Mouse (Mus musculus) right cerebral cortex, postnatal 25 days (tissue): ENCODE data around the gene Mmgt1.

Source experiments
- DNase-seq: peaks from one replicate; pipeline ENCODE4 v3.0.0; 2022

The Mmgt1 gene

DNA sequence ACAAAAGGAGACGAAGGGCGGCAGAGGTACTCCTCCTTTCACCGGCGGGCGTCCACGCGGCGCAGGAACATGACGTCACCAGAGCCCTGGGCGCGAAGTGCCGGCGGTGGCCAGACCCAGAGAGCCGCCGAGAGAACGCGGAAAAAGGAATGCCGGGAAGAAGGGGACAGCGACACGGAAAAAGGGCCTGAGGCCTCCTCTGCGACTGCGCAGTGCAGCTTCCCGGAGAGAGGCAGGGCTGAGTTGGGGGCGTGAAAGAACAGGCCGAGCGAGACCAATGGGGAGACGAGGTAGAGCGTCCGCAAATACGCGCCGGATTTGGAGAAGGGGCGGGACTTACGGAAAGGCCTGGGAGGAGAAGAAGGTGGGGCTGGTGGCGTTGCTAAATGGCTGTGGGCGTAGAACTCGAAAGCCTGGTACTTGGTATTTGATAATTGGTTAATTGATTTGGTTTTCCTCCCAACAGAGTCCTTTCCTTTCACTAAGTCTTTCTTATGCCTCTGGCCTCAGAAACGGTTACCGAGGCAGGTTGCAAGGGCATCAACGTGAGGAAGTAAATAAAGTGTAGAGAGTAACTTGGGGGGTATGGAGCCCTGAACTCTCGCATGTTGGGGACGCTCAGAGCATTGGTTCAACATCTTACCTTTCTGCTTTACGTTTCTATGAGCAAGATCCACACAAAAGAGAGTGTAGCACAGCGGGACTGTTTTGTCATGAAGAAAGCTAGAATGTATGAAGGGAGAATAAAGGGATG lies at the start of gene Mmgt1:
Mmgt1 (minus strand) TSS at position 183 of the 754 bp plus-strand sequence.
- DNase-seq = peak; percentile 91

DNA sequence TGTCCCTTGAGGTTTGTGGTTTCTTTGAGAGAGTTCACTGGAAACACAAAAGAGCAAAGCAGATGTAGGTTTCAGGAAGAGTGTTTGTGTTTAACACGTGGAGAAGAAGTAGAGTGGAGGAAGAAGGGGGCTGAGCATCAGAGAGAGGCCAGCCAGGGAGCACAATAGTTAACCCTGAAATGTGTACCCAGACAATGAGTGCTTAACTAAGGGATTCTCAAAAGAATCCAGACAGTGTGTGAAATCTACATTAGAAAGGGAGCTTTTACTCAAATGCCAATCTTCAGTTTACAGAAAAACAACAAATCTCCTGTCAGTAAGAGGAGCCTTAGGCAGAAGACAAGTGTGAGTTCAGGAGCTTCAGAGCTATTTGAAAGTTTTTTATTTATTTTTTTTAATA lies 42.2 kb upstream of the Mmgt1 start:
- DNase-seq = no peak

DNA sequence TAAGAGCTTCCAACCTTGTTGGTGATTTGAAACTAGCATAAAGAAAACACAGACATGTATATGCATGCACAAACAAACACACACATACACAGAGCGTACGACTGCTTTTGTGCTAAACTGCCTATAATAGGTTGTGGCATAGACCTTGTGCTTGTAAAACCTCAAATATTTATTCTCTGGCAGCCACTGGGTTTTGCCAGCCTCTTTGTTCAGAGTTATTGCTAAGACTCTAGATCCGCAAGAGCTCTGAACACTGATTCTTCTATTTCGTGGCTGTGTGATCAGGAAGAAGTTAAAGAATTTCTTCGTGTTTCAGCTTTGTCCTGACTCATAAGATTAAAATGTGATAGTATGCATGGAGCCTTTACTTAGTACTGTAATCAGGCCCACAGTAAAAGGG lies 38.3 kb upstream of the Mmgt1 start:
- DNase-seq = no peak

DNA sequence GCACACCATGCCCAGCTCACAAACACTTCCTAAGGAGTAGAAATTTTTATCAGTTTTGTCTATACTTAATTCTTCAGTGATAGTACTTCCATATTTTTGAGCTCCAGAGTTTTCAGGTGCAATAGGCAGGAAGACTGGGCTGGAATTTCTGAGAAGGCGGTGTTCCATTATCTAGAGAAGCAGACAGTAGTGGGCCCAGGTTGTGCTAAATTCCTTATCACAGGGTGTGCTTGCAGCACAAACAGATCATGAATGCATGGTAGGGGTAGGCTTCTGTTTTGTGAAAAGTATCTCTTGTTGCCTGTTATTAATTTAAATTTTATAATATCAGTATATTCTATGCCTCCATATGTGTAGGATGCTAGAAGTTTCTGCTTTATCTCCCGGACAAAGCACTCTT lies 17.4 kb upstream of the Mmgt1 start:
- DNase-seq = no peak

DNA sequence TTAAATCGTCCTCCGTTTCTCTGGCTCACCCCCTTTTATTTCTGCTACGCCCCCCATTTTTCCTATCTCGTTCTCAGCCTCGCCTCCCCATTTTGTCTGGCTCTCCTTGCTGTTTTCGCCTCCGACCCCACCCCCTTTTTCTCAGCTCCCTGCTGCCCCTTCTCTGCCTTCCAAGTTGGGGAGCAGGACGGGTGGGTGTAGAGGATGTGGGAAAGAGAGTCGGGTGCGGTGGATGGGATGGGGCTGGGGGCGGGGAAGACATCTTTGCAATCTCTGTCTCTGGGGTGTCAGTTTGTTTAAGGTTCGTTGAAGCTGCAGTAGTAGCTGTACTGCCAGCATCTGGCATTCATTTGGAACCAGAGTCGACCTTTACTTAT lies 12.4 kb upstream of the Mmgt1 start:
- DNase-seq = peak; percentile 10

DNA sequence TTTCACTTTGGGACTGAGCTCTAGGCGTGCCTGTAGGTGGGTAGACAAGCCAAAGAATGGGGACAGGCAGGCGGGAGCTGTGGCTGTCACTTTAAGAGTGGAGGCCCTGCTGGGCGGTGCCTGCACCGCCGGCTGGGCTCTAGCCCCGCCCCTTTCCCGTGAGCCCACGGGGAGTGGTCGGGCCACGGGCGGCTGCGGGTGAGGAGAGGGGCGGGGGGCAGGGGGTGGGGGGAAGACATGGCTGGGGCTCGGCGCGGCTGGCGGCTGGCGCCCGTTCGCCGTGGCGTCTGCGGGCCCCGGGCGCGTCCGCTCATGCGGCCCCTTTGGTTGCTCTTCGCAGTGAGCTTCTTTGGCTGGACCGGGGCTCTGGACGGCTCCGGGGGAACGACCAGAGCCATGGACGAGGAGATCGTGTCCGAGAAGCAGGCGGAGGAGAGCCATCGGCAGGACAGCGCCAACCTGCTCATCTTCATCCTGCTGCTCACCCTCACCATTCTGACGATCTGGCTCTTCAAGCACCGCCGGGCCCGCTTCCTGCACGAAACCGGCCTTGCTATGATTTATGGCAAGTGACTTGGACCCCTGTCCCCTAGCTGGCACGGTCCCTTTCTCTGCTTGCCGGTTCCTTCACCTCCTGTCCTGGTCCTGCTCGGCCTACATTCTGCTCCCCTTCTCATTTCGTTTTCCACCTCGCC lies 11.9 kb upstream of the Mmgt1 start, which contains the start of gene Slc9a6:
Slc9a6 (plus strand) TSS at position 135 of the 695 bp plus-strand sequence.
- DNase-seq = peak; percentile 68

DNA sequence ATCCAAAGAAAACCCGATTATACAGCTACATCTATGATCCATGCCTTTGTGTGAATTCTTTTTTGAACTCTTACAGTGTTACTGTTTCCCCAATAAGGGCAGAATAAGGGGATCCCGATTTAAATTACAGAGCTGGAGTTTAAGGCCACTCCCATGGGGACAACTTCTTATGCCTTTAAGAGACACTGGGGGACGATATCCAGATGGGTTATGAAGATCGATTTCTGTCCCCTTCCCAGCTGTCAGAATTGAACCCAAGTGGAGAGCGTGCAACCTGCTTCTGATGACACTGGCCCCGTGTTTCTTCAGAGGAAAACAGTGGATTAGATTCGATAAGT lies 11.4 kb upstream of the Mmgt1 start:
- DNase-seq = no peak

DNA sequence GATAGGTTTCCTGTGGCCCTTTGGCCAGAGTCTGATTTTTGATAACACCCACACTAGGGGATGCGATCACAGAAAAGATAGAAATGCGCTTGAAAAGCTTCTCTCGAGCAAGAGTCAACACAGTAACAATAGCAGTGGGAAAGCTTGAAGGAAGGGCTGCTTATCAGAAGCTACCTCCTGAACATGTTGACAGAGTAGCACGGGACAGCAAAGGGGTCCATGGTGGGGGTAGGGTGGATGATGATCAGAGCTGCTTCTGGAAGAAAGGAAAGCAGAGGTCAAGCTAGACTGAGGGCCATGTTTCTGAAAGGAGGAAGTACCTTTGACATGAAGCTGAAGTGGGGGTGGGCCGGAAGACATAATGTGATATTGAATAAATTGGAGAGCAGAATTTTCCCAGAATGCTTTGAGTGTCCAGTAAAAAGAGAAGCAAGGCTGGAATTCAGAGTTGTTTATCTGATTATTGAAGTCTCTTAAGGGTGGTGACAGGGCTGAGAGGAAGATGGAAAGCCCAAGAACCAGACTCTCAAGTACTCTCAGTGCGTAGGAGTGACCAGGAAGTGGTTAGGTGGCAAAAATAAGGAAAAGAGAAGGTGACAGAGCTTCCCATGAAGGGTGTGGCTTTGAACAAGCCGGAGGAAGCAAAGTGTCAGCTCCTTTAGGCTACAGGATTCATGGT lies 9.3 kb upstream of the Mmgt1 start:
- DNase-seq = no peak

DNA sequence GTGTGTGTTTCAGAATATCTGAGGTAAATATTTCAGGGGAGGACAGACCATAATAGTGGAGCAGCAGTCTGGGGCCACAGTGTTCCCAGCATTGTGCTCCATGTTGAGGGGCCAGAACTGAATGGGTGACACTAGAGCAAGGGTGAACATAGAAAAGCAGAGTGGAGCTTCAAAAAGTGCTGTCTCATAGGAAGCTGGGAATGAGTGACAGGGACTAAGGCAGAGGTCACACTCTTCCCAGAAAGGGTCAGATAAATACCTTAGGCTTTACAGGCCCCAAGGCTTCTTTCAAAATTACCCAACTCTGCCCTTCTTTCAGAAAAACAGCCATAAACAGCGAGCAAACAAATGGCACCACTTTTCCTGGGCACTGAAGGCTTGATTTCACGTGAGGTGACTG lies 8.7 kb upstream of the Mmgt1 start:
- no peak for DNase-seq

DNA sequence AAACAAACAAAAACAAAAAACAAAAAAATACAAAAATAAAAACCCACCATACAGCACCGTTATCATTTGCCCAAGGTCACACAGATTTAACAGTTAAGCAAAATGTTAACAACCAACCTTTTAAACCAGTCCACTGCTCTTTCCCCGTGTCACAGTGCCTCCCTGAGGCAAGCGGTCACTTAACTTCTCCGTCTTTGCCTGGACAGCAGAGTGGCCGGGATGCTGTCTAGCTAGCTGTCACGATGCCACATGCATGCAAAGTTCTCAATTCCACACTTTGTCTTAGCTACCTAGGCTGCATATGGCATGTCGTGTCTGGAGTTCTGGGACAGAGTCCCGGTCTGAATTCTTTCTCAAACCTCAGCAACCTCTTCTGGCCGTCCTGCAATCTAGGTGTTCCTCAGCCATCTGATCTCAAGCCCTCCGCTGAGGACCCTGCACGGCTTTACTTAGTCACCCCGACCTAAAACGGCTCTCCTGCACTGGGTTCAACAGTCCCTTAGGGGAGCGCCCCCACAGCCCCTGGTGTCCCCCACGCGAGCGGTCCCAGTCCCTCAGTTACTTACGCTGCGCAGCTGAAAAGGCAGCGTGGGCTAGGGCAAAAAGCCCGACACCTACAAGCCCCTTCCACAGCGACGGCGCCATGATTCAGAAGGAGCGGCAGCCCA lies 516 bp downstream of the Mmgt1 start:
- peak; percentile 20 for DNase-seq

DNA sequence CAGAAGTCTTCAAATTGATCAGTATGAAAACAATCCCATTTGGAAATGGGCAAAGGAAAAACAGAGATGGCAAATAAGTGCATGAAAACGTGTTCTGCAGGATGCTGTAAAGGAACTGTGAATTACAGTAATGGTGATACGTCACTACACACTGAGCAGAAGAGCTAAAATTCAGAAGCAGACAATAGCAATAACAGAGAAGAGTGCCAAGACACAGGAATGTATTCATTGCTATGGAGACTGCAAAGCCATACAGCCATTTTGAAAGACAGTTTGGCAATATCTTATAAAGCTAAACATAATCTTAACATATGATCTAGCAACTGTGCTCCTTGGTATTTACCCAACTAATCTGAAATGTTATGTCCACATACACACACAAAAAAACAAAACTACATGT lies 19.7 kb downstream of the Mmgt1 start:
- DNase-seq = no peak

DNA sequence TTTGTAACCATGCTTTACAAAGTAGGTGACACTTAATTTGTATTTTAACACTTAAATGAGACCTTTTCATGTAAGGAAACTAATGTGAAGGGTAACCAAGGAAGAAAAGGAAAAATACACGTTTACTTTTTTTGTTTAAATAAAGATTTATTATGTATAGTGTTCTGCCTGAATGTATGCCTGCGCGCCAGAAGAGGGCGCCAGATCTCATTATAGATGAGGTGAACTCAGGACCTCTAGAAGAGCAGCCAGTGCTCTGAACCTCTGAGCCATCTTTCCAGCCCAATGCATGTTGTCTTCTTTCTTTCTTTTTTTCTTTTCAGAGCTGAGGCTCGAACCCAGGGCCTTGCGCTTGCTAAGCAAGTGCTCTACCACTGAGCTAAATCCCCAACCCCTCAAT lies 25.4 kb downstream of the Mmgt1 start:
- no peak for DNase-seq

DNA sequence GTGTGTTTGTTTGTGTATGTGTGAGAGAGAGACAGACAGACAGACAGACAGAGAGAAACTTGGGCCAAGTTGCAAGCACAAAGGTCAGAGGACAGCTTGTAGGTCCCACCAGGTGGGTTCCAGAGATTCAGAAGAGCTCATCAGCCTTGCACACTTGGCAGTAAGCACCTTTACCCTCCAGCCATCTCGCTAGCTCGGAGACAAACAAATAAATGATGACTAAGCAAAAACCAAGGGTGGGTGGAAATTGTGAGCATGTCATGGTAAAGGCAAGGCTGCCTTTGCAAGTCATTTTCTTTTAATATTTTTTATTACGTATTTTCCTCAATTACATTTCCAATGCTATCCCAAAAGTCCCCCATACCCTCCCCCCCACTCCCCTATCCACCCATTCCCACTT lies 44.3 kb downstream of the Mmgt1 start:
- no peak for DNase-seq

DNA sequence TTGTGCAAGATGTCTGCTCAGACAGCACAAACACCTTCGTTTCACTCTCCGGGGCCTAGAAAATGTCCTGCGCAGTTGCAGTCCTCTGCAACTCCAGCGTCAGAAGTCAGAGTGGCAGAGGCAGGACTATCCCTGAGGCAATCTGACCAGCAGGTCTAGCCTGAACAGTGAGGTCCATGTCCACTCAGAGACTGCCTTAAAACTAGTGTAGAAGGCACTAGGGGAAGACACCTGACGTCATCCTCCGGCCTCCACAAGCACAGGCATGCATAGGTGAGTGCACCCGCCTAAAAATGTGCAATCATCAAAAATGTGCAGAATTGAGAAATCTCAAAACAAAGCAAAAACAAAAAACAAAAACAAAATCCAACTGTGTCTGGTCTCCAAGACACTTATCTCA lies 48.4 kb downstream of the Mmgt1 start, which contains the start of gene Gm648:
Gm648 (minus strand) TSS at position 101 of the 400 bp plus-strand sequence.
- DNase-seq = no peak

DNA sequence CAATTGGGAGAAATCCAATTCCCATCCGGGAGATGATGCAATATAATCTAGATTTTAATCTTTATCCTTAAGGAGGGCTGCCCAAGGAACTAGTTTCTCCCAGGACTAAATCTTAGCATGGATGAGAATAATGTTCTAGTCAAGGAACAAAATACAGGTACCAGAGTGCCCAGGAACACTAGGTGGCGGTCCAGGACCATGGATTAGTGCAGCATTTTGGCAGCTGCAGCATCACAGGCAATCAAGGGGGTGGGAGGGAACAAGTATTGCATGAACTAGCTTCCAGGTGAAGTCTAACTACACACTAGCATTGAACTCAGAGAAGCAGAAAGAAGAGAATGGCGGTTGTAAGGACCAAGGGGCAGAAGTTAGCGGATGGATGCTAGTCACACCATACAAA lies 60.7 kb downstream of the Mmgt1 start:
- DNase-seq = peak; percentile 6
